Mouse (Mus musculus) CH12.LX (cell line): Measurements from ENCODE around the gene Fbxw10.

Experiments
- BHLHE40 ChIP-seq: IDR thresholded peaks from 2 replicates; pipeline ENCODE4 v1.6.1; 2011; ENCODE audit warnings: mild to moderate bottlenecking, low read depth, low read length, improper control_type of control experiment
- CHD1 ChIP-seq: IDR thresholded peaks from 2 replicates; pipeline ENCODE4 v1.6.1; 2012; ENCODE audit warnings: low read depth, low read length, improper control_type of control experiment, inconsistent platforms
- CHD2 ChIP-seq: IDR thresholded peaks from 2 replicates; pipeline ENCODE4 v1.6.1; 2011; ENCODE audit warnings: low read length, improper control_type of control experiment
- CTCF ChIP-seq, 2 experiments: IDR thresholded peaks in 1 of 2; conservative IDR thresholded peaks in 1 of 2; 2 replicates each; pipeline ENCODE4 v1.5.1; 2011 to 2012; ENCODE audit warnings: low read depth in 2 of 2, low read length in 2 of 2, improper control_type of control experiment in 1 of 2, inconsistent platforms in 1 of 2, mild to moderate bottlenecking in 1 of 2, moderate library complexity in 1 of 2
- ELF1 ChIP-seq: IDR thresholded peaks from 2 replicates; pipeline ENCODE4 v1.6.1; 2014; ENCODE audit warnings: low read depth, mild to moderate bottlenecking, inconsistent platforms, low read length, improper control_type of control experiment
- MAX ChIP-seq: IDR thresholded peaks from 2 replicates; pipeline ENCODE4 v1.6.1; 2011; ENCODE audit warnings: low read length, improper control_type of control experiment
- MAZ ChIP-seq: IDR thresholded peaks from 2 replicates; pipeline ENCODE4 v1.6.1; 2012; ENCODE audit warnings: low read depth, mild to moderate bottlenecking, inconsistent platforms, low read length, improper control_type of control experiment, moderate library complexity
- MYC ChIP-seq: IDR thresholded peaks from 2 replicates; pipeline ENCODE4 v1.6.1; 2011; ENCODE audit warnings: low read depth, mild to moderate bottlenecking, improper control_type of control experiment, low read length
- RAD21 ChIP-seq: IDR thresholded peaks from 2 replicates; pipeline ENCODE4 v1.6.1; 2011; ENCODE audit warnings: low read depth, mild to moderate bottlenecking, low read length, improper control_type of control experiment, moderate library complexity
- TBP ChIP-seq: conservative IDR thresholded peaks from 2 replicates; pipeline ENCODE4 v1.6.1; 2011; ENCODE audit warnings: low read depth, low read length, improper control_type of control experiment

DNA sequence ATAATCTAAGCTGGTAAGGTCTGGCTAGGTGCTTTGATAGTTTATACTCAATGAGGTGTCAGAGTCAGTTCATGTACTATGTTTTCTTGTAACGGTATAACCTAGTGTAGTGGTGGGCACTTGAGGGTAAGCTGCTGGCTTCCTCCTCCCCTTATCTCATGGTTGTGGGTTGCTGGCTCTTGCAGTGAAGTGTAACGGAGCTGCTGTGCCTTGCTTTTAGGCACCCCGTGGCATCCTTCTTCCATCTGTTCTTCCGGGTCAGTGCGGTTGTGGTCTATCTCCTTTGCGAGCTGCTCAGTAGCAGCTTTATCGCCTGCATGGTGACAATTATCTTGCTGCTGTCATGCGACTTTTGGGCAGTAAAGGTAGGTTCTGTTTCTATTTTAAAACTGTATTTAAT is 36.5 kb downstream of the Fbxw10 start:
- TF ChIP-seq CTCF (conservative IDR thresholded peaks at IDR 0.05 in 1 of 2, IDR thresholded peaks at IDR 0.05 in 1 of 2; ENCODE audit: low read depth in 2 of 2, low read length in 2 of 2) (no peak), TBP (no peak), BHLHE40 (no peak), MAX (no peak), RAD21 (no peak), CHD2 (no peak), CHD1 (no peak), ELF1 (no peak), MAZ (no peak), MYC (no peak)
